Mouse (Mus musculus) myocyte (in vitro differentiated cells): ENCODE measurements around the gene Gm49336. TPM values are rescaled to one million over a fixed set of nuclear protein-coding genes. Genes with fewer than 3 reads are reported as not detected.

Experiments
- H3K27me3 ChIP-seq: one replicate; pipeline ENCODE4 v1.6.1; 2011; ENCODE audit not compliant: control insufficient read depth, insufficient read depth, insufficient read length
- H3K36me3 ChIP-seq: one replicate; pipeline ENCODE4 v1.6.1; 2011; ENCODE audit not compliant: control insufficient read depth, insufficient read depth
- H3K4me2 ChIP-seq: one replicate; pipeline ENCODE4 v1.6.1; 2011; ENCODE audit warnings: low read depth, control low read depth
- H3K4me3 ChIP-seq: one replicate; pipeline ENCODE4 v1.5.1; 2011; ENCODE audit warnings: mild to moderate bottlenecking, control low read depth, moderate library complexity
- H3K79me2 ChIP-seq: one replicate; pipeline ENCODE4 v1.6.1; 2011; ENCODE audit not compliant: control insufficient read depth, insufficient read depth
- H3ac ChIP-seq: one replicate; pipeline ENCODE4 v1.6.1; 2011; ENCODE audit not compliant: control insufficient read depth, insufficient read length
- CEBPB ChIP-seq: IDR thresholded peaks from 2 replicates; pipeline ENCODE4 v1.6.1; 2011; ENCODE audit warnings: mild to moderate bottlenecking, moderate library complexity; ENCODE audit not compliant: poor library complexity, insufficient read depth, severe bottlenecking
- E2F4 ChIP-seq: IDR thresholded peaks from one replicate; pipeline ENCODE4 v1.6.1; 2011; ENCODE audit warnings: mild to moderate bottlenecking, control low read depth, moderate library complexity; ENCODE audit not compliant: insufficient read depth
- MAX ChIP-seq: IDR thresholded peaks from one replicate; pipeline ENCODE4 v1.6.1; 2011; ENCODE audit warnings: low read depth, mild to moderate bottlenecking, control low read depth
- MYOD1 ChIP-seq, 3 experiments: IDR thresholded peaks; one replicate each; pipeline ENCODE4 v1.6.1; 2011; ENCODE audit warnings: control low read depth in 2 of 3, low read depth in 2 of 3, mild to moderate bottlenecking in 2 of 3, moderate library complexity in 1 of 3; ENCODE audit not compliant: insufficient read length in 2 of 3, control insufficient read depth in 1 of 3
- MYOG ChIP-seq, 3 experiments: IDR thresholded peaks; one replicate each; pipeline ENCODE4 v1.6.1; 2011; ENCODE audit warnings: control low read depth in 2 of 3, low read depth in 2 of 3, mild to moderate bottlenecking in 2 of 3; ENCODE audit not compliant: insufficient read length in 2 of 3, control insufficient read depth in 1 of 3, insufficient read depth in 1 of 3
- POLR2A ChIP-seq: IDR thresholded peaks from one replicate; pipeline ENCODE4 v1.6.1; 2011; ENCODE audit warnings: low read depth, mild to moderate bottlenecking, control low read depth, moderate library complexity; ENCODE audit not compliant: insufficient read length
- POLR2AphosphoS2 ChIP-seq: IDR thresholded peaks from one replicate; pipeline ENCODE4 v1.6.1; 2011; ENCODE audit warnings: low read depth, control low read depth; ENCODE audit not compliant: insufficient read length
- REST ChIP-seq: IDR thresholded peaks from one replicate; pipeline ENCODE4 v1.6.1; 2011; ENCODE audit warnings: mild to moderate bottlenecking, control low read depth, moderate library complexity; ENCODE audit not compliant: insufficient read depth, insufficient read length
- SRF ChIP-seq: IDR thresholded peaks from one replicate; pipeline ENCODE4 v1.6.1; 2011; ENCODE audit warnings: low read depth; ENCODE audit not compliant: control insufficient read depth, insufficient read length
- TCF12 ChIP-seq: IDR thresholded peaks from one replicate; pipeline ENCODE4 v1.6.1; 2011; ENCODE audit warnings: mild to moderate bottlenecking, control low read depth; ENCODE audit not compliant: poor library complexity, insufficient read depth, severe bottlenecking
- TCF3 ChIP-seq: IDR thresholded peaks from one replicate; pipeline ENCODE4 v1.6.1; 2011; ENCODE audit warnings: low read depth, control low read depth; ENCODE audit not compliant: insufficient read length
- USF1 ChIP-seq: IDR thresholded peaks from one replicate; pipeline ENCODE4 v1.6.1; 2011; ENCODE audit warnings: low read depth, mild to moderate bottlenecking, control low read depth, moderate library complexity
- polyA plus RNA-seq: library from polyadenylated mRNA; unstranded; fragments of >200 nt; fragmentation: generic; extraction: Trizol; gene quantifications from one replicate; pipeline ENCODE4 v1.2.1, GENCODE M21; 2012; ENCODE audit warnings: missing spikeins

Gene Gm49336
- polyA plus RNA-seq, 1 experiment: 14.6 TPM

DNA sequence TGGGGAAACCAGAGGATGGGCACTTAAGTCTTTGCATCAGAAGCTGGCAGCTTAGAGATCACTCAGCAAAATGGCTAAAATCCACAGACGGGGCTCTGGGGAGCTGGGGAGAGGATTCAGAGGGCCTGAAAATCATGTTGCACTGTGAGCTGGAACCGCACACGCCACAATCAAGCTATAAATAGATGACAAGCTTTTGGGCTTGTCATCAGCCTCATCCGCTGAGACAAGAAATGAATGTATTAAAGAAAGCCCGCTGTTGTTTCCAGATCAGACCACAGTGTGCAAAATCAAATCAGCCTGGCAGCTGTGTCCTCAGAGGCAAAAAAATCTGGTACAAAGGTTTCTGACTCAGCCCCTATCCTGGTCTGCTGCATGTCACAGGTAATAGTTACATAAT is 61.5 kb downstream of the Gm49336 start:
- no peaks in the 10 kb centered on the region for H3K79me2 ChIP-seq
- no peak overlapping the region for H3K4me2 ChIP-seq
- no peaks in the 10 kb centered on the region for H3K36me3 ChIP-seq
- TF ChIP-seq SRF (no peak), MYOD1 (IDR thresholded peaks at IDR 0.05; ENCODE audit: control insufficient read depth in 1 of 3, insufficient read length in 2 of 3, low read depth in 2 of 3) (no peak), E2F4 (no peak), REST (no peak)
- H3ac ChIP-seq: no peak overlapping the region
- no peak overlapping the region for H3K4me3 ChIP-seq
- H3K27me3 ChIP-seq: no peaks in the 10 kb centered on the region

DNA sequence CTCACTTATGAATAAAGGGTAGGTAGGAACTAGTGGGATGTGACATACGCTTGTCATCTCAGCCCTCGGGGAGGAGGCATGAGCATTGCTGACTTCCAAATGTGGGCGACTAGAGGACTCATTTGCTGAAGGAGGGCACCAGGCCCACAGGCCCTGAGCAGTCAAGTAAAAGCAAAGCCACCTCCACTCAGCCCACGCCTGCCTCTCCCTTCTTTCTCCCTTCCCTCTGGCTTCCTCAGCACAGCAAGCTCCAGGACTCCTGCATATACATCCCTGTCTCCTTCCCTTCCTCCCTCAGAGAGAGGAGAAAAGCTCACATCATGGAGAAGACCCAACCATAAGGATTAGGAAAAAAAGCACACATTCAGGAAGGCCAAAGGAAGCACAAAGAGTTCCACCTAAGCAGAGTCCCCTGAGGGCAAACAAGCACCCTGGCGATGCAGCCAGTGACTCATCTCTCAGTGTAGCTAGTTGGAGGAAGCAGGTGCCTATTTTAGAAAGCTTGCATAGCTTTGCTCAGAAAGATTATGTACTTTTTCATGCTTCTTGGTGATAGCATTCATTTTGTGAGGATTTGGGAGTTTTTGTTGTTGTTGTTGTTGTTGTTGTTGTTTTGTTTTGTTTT is 63.0 kb downstream of the Gm49336 start:
- H3ac ChIP-seq: no peak overlapping the region
- no peaks in the 10 kb centered on the region for H3K27me3 ChIP-seq
- H3K36me3 ChIP-seq: no peaks in the 10 kb centered on the region
- H3K4me2 ChIP-seq: no peak overlapping the region
- TF ChIP-seq MYOD1 (IDR thresholded peaks at IDR 0.05; ENCODE audit: control insufficient read depth in 1 of 3, insufficient read length in 2 of 3, low read depth in 2 of 3) (no peak), POLR2A (no peak), SRF (no peak), MAX (no peak), E2F4 (no peak), TCF12 (no peak), MYOG (IDR thresholded peaks at IDR 0.05; ENCODE audit: control insufficient read depth in 1 of 3, insufficient read depth in 1 of 3, insufficient read length in 2 of 3, low read depth in 2 of 3) (no peak), CEBPB (no peak), TCF3 (no peak), USF1 (no peak), POLR2AphosphoS2 (no peak), REST (no peak)
- H3K79me2 ChIP-seq: no peaks in the 10 kb centered on the region
- no peak overlapping the region for H3K4me3 ChIP-seq

DNA sequence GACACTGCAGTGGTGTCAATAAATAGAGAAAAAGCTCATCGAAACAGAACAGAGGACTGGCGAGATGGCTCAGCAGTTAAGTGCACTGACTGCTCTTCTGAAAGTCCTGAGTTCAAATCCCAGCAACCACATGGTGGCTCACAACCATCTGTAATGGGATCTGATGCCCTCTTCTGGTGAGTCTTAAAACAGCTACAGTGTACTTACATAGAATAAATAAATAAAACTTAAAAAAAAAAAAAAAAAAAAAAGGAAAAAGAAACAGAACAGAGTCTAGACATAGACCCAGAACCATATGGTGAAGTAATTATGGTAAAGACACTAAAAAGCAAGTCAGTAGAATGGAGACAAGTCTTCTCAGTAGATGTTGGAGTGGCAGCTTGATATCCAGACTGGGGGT is 70.0 kb downstream of the Gm49336 start:
- H3K36me3 ChIP-seq: no peaks in the 10 kb centered on the region
- no peak overlapping the region for H3ac ChIP-seq
- no peaks in the 10 kb centered on the region for H3K79me2 ChIP-seq
- TF ChIP-seq MYOD1 (IDR thresholded peaks at IDR 0.05; ENCODE audit: control insufficient read depth in 1 of 3, insufficient read length in 2 of 3, low read depth in 2 of 3) (no peak), CEBPB (no peak), E2F4 (no peak), USF1 (no peak), POLR2A (no peak), REST (no peak), POLR2AphosphoS2 (no peak), TCF3 (no peak), TCF12 (no peak), SRF (no peak), MAX (no peak), MYOG (IDR thresholded peaks at IDR 0.05; ENCODE audit: control insufficient read depth in 1 of 3, insufficient read depth in 1 of 3, insufficient read length in 2 of 3, low read depth in 2 of 3) (no peak)
- H3K4me2 ChIP-seq: no peak overlapping the region
- no peak overlapping the region for H3K4me3 ChIP-seq
- peaks cover 27% of the 10 kb centered on the region for H3K27me3 ChIP-seq

DNA sequence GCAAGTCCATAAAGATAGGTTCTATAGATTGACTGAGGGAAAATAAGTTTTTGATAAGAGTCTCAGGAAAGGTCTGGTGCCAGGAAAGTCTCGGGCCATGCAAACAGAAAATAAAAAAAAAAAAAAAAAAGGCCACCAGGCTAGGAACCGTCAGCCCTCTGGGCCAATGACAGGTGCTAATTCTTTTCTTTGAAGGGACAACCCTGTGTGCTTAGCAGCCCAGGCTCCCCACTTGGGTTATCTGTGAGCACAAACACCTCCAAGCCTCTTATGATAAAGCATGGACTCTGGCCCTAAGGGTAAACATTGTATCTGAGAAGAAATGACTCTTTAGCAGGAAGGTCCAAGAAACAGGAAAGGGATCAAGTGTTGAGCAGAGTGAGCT is 72.7 kb downstream of the Gm49336 start:
- TF ChIP-seq MYOG (IDR thresholded peaks at IDR 0.05; ENCODE audit: control insufficient read depth in 1 of 3, insufficient read depth in 1 of 3, insufficient read length in 2 of 3, low read depth in 2 of 3): no peak
- no peak for TF ChIP-seq TCF3
- TF ChIP-seq TCF12: no peak
- no peak for TF ChIP-seq POLR2AphosphoS2
- no peak for TF ChIP-seq CEBPB
- TF ChIP-seq MYOD1 (IDR thresholded peaks at IDR 0.05; ENCODE audit: control insufficient read depth in 1 of 3, insufficient read length in 2 of 3, low read depth in 2 of 3): no peak
- no peak for TF ChIP-seq SRF
- TF ChIP-seq POLR2A: no peak
- TF ChIP-seq USF1: no peak
- TF ChIP-seq E2F4: no peak
- TF ChIP-seq REST: no peak
- TF ChIP-seq MAX: no peak
- Histone ChIP-seq H3K4me3 (no peak overlapping the region), H3K36me3 (no peaks in the 10 kb centered on the region), H3ac (no peak overlapping the region), H3K27me3 (peaks cover 43% of the 10 kb centered on the region), H3K79me2 (no peaks in the 10 kb centered on the region), H3K4me2 (no peak overlapping the region)
